Mouse (Mus musculus): ENCODE measurements around the gene Ptpn11. TPM values are rescaled to one million over a fixed set of nuclear protein-coding genes. Genes with fewer than 3 reads are reported as not detected.
A peak's percentile ranks its signal among the peaks of the same experiment; 100 is the strongest.

Gene Ptpn11
- polyA plus RNA-seq, 1 experiment from 2014 or later, result 26.4 TPM

DNA sequence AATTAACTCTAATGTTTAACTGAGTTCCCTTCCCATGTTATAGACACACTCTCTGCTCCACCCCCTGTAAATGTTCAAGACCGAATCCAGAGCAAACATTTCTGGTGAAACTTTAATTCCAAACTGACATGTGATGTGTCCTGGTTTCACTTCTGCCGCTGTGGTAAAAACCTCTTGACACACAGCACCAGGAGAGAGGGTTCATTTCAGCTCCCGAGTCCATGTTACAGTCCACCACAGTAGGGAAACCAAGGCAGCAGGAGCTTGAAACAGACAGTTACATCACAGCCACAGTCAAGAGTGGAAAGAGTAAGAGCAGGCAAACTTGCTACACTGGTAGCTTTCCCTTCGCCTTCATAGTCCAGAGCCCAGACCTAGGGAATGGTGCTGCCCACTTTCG is 94.5 kb downstream of the Ptpn11 start:
- no peak overlapping the region for H3K9ac ChIP-seq
- DNase-seq (ENCODE audit: low spot score) (no peak), ATAC-seq (ENCODE audit: low FRiP score) (no peak)
- H3K4me1 ChIP-seq (replicated peaks; ENCODE audit: control insufficient read depth, insufficient read depth, low read length), result peaks cover 9% of the 10 kb centered on the region; the same call in 1 of the 2 replicates
- no peaks in the 10 kb centered on the region for H3K27me3 ChIP-seq (ENCODE audit: control insufficient read depth, insufficient read depth, low read length)
- 96% methylated on average over 5 of the region's 5 CpGs for WGBS
- no peaks in the 10 kb centered on the region for H3K9me3 ChIP-seq (ENCODE audit: control insufficient read depth, low read length)
- H3K36me3 ChIP-seq (replicated peaks; ENCODE audit: control insufficient read depth, insufficient read depth), result no peaks in the 10 kb centered on the region
- no peak overlapping the region for H3K4me3 ChIP-seq (replicated peaks; ENCODE audit: low read length)
- H3K27ac ChIP-seq, result no peak overlapping the region
- no peak overlapping the region for H3K4me2 ChIP-seq (replicated peaks)

DNA sequence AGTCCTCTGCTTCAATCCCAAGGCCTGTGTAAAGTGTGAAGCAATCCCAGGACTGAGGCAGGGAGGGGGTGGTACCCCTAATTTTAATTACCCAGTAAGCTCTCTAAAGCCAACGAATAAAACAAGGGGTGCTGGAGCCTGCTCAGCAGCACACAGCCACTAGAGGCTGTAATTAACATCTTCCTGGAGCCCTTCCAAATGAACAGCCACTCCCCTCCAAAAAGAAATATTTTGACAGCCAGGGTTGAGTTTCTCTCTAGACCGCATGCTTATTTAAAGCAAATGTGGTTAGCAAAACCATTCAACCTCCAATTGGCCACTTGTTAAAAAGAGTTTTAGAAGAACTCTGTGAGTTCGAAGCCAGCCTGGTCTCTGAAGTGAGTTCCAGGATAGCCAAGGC is 97.9 kb downstream of the Ptpn11 start:
- ATAC-seq (ENCODE audit: low FRiP score) (no peak), DNase-seq (ENCODE audit: low spot score) (no peak)
- WGBS, result 73% methylated on average over 3 of the region's 3 CpGs
- no peak overlapping the region for H3K4me3 ChIP-seq (replicated peaks; ENCODE audit: low read length)
- no peaks in the 10 kb centered on the region for H3K27me3 ChIP-seq (ENCODE audit: control insufficient read depth, insufficient read depth, low read length)
- H3K4me1 ChIP-seq (replicated peaks; ENCODE audit: control insufficient read depth, insufficient read depth, low read length), result 0 out of 2 replicates have a peak, but pooled peaks cover 4% of the 10 kb centered on the region
- no peak overlapping the region for H3K4me2 ChIP-seq (replicated peaks)
- no peaks in the 10 kb centered on the region for H3K36me3 ChIP-seq (replicated peaks; ENCODE audit: control insufficient read depth, insufficient read depth)
- H3K9me3 ChIP-seq (ENCODE audit: control insufficient read depth, low read length), result no peaks in the 10 kb centered on the region
- H3K9ac ChIP-seq, result no peak overlapping the region
- H3K27ac ChIP-seq, result no peak overlapping the region

DNA sequence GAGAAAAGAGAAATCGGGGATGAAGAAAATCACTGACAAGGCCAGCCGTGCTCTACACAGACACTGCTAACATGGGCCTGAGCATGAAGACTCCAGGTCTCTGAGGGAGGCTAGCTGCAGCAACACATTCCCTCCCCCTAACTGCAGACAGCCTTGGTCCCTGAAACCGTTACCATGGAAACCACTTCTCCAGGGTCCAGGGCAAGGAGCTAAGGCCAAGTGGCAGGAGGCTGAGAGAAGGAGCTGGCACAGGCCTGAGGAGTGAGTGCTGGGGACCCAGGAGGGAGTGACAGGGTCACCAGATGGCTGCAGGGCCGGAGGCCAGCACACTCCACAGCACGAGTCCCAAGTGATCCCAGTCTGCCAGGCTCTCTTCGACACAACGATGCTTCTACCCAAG is 101.5 kb downstream of the Ptpn11 start:
- no peaks in the 10 kb centered on the region for H3K36me3 ChIP-seq (replicated peaks; ENCODE audit: control insufficient read depth, insufficient read depth)
- DNase-seq (ENCODE audit: low spot score) (peak; percentile 50), ATAC-seq (ENCODE audit: low FRiP score) (peak; percentile 53; the same call in 1 of the 2 replicates)
- H3K27ac ChIP-seq, result peak overlapping the region; percentile 54
- WGBS, result 47% methylated on average over 7 of the region's 7 CpGs
- H3K4me3 ChIP-seq (replicated peaks; ENCODE audit: low read length), result no peak overlapping the region
- no peak overlapping the region for H3K4me2 ChIP-seq (replicated peaks)
- 0 out of 2 replicates have a peak overlapping the region, but pooled peaks have one; percentile 16 for H3K9ac ChIP-seq
- H3K4me1 ChIP-seq (replicated peaks; ENCODE audit: control insufficient read depth, insufficient read depth, low read length), result 0 out of 2 replicates have a peak, but pooled peaks cover 4% of the 10 kb centered on the region
- H3K27me3 ChIP-seq (ENCODE audit: control insufficient read depth, insufficient read depth, low read length), result no peaks in the 10 kb centered on the region
- H3K9me3 ChIP-seq (ENCODE audit: control insufficient read depth, low read length), result no peaks in the 10 kb centered on the region

DNA sequence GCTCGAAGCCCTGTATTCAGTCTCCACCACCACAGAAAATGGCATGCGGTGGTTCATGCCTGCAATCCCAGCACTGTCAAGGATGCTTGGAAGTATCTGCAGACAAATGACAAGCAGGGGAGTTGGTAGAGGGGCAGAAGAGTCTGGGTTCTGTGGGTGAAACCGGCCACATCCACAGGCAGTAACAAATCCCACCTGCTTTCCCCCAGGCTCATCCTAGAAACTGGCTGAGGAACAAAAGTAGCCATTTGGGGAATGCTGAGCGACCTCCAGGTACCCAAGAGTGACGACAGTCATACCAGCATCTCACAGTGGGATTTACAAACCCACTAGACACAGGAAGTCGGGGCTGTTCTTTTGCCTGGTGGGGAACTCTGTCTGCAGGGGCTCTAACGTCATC is 103.5 kb downstream of the Ptpn11 start:
- WGBS, result 64% methylated on average over 7 of the region's 7 CpGs
- ATAC-seq (ENCODE audit: low FRiP score) (no peak), DNase-seq (ENCODE audit: low spot score) (no peak)
- H3K36me3 ChIP-seq (replicated peaks; ENCODE audit: control insufficient read depth, insufficient read depth), result no peaks in the 10 kb centered on the region
- no peak overlapping the region for H3K4me2 ChIP-seq (replicated peaks)
- no peak overlapping the region for H3K4me3 ChIP-seq (replicated peaks; ENCODE audit: low read length)
- H3K27me3 ChIP-seq (ENCODE audit: control insufficient read depth, insufficient read depth, low read length), result no peaks in the 10 kb centered on the region
- H3K27ac ChIP-seq, result no peak overlapping the region
- H3K4me1 ChIP-seq (replicated peaks; ENCODE audit: control insufficient read depth, insufficient read depth, low read length), result 0 out of 2 replicates have a peak, but pooled peaks cover 4% of the 10 kb centered on the region
- H3K9me3 ChIP-seq (ENCODE audit: control insufficient read depth, low read length), result no peaks in the 10 kb centered on the region
- no peak overlapping the region for H3K9ac ChIP-seq

DNA sequence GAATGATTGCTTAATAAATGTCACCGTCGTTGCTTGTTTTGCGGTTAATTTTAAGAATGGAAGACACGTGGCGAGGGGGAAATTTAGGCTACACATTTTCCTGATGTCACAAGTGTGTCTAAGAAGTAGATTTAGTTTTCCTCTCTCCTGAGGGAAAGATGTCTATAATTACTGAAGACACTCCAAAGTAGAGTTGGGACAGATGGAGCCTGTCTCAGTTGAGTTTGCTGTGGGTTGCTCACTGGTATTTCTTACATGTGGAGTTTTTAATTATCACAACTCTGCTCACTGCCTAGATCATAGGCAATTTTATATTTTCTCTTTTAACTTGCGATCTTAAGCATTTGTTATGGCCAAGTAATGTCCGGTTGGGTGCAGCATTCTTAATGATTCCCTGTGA is 108.6 kb downstream of the Ptpn11 start:
- H3K36me3 ChIP-seq (replicated peaks; ENCODE audit: control insufficient read depth, insufficient read depth), result no peaks in the 10 kb centered on the region
- H3K27me3 ChIP-seq (ENCODE audit: control insufficient read depth, insufficient read depth, low read length), result no peaks in the 10 kb centered on the region
- no peak overlapping the region for H3K4me2 ChIP-seq (replicated peaks)
- ATAC-seq (ENCODE audit: low FRiP score) (no peak), DNase-seq (ENCODE audit: low spot score) (no peak)
- 0 out of 2 replicates have a peak, but pooled peaks cover 4% of the 10 kb centered on the region for H3K9me3 ChIP-seq (ENCODE audit: control insufficient read depth, low read length)
- 0 out of 2 replicates have a peak, but pooled peaks cover under 1% of the 10 kb centered on the region for H3K4me1 ChIP-seq (replicated peaks; ENCODE audit: control insufficient read depth, insufficient read depth, low read length)
- H3K4me3 ChIP-seq (replicated peaks; ENCODE audit: low read length), result no peak overlapping the region
- 95% methylated on average over 7 of the region's 7 CpGs for WGBS
- H3K27ac ChIP-seq, result no peak overlapping the region
- no peak overlapping the region for H3K9ac ChIP-seq

DNA sequence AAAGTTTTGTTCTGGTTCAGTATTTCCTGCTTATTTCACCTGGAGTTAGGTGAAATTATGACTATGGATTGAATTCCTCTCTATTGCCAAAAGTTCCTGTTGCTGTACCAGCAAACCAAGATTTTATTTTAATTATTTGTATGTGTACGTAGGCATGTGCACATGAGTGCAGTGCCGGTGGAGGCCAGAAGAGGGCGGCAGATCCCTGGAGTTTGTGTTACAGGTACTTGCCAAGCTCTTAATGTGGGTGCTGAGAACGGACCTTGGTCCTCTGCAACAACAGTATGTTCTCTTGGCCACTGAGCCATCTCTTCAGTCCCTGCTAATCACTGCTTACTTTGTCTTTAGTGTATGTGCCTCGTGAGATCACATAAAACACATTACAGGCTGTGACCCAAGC is 109.4 kb downstream of the Ptpn11 start:
- ATAC-seq (ENCODE audit: low FRiP score), result no peak
- no peaks in the 10 kb centered on the region for H3K27me3 ChIP-seq (ENCODE audit: control insufficient read depth, insufficient read depth, low read length)
- H3K4me1 ChIP-seq (replicated peaks; ENCODE audit: control insufficient read depth, insufficient read depth, low read length), result peaks cover 9% of the 10 kb centered on the region
- 77% methylated on average over 5 of the region's 5 CpGs for WGBS
- no peak overlapping the region for H3K4me3 ChIP-seq (replicated peaks; ENCODE audit: low read length)
- H3K9ac ChIP-seq, result no peak overlapping the region
- 0 out of 2 replicates have a peak, but pooled peaks cover 4% of the 10 kb centered on the region for H3K9me3 ChIP-seq (ENCODE audit: control insufficient read depth, low read length)
- no peak overlapping the region for H3K4me2 ChIP-seq (replicated peaks)
- H3K27ac ChIP-seq, result no peak overlapping the region
- no peaks in the 10 kb centered on the region for H3K36me3 ChIP-seq (replicated peaks; ENCODE audit: control insufficient read depth, insufficient read depth)
- no peak for DNase-seq (ENCODE audit: low spot score)

Other genes with a start within 250 kb of the Ptpn11 start
- 28.6 and 33.7 TPM in 2 replicates for gene Rph3a, start 181.3 kb downstream of the Ptpn11 start, polyA plus RNA-seq (2014; fragmentation: Nextera tagmentation; extraction: Ambion mirVana)
- gene Rpl6, start 13.1 kb upstream of the Ptpn11 start, polyA plus RNA-seq (2014; fragmentation: Nextera tagmentation; extraction: Ambion mirVana), result 377 and 422 TPM in 2 replicates
- gene Hectd4, start 28.8 kb upstream of the Ptpn11 start, polyA plus RNA-seq (2014; fragmentation: Nextera tagmentation; extraction: Ambion mirVana), result 34.1 and 37.2 TPM in 2 replicates
- 118 and 120 TPM in 2 replicates for gene Trafd1, start 194.2 kb upstream of the Ptpn11 start, polyA plus RNA-seq (2014; fragmentation: Nextera tagmentation; extraction: Ambion mirVana)
- 55.3 and 63.6 TPM in 2 replicates for gene Naa25, start 206.5 kb upstream of the Ptpn11 start, polyA plus RNA-seq (2014; fragmentation: Nextera tagmentation; extraction: Ambion mirVana)

Measured in hindbrain, embryonic 14.5 days (tissue).